Mouse (Mus musculus) adrenal gland (tissue): ENCODE results near the gene Elp6.

ENCODE experiments used
- intact Hi-C: fragments of 180-260 bp; cut with DNase I; formaldehyde crosslinking; loops from one replicate; pipeline ENCODE4 v1.15.1; 2025
- microRNA-seq, 2 experiments: library from miRNA; unstranded; fragments of <30 nt; microRNA quantifications; one replicate each; pipeline ENCODE4; 2019

Elp6 gene

DNA sequence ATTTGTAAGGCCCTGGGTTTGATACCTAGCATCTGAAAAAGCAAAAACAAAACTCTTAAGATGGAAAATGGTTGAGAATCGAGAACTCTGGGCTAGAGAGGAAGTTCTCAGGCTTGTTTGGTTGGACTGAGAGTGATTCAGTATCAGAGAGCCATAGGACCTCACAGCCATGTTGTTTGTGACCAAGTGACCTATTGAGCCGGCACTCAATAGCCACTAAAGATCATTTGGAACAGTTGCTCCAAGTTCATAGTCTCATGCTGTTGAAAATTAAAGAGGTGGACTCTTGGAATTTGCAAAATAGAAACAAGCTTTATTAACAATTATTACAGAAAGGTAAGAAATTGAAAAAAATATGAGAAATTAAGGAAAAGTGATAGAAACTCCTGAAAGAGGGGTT is 46.4 kb downstream of the Elp6 start:
- intact Hi-C loops: no loop called here

DNA sequence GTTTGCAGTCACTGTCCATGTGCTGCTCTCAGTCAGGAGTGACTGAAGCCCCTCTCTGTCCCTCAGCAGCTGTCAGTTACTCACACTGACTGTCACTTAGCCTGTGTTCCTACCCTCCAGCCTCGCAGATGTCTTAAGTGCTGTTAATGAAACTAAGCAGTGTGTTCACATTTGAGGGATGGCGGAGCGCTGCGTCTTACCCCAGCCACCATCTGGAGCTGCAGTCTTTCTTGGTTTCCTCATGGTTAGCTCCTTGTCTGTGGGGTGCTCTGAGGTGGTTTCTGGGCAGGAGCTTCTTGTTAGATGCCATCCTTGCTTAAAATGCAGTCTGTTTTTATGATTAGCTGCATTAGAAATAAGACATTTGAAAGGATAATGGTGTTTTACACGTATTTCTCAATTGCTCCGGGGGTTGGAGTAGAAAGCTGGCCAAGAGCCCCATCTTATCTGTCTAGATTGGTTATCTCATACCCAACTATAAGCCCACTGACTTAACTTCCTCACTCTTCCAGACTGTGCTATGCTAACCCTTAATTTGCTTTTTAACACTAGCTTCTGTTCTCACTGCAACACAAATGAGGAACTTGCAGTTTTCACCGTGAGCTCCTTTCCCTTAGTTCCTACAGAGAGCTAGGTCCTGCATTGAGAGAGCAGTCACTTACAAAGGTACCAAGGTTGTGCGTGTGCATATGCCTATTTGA is 47.1 kb downstream of the Elp6 start:
- intact Hi-C loops: no loop called here

DNA sequence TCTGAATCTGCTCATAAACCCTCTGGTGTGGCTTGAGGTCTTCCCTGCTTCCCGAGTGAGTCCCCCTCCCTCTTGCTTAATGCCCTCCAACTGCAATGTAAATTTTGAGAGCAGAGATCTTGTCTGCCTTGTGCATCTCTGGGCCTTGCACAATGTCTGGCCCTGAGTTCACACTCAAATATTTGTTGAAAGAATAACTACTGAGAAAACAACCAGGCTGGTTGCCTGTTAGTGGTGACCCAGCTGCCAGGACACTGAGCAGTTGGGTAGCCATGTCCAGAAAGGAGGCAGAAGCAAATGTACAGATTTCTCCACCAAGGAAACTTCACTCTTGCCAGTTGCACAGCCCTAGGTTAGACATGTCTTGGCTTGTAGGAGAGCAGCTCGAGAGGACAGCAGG is 53.4 kb downstream of the Elp6 start:
- intact Hi-C loops: no loop called here

DNA sequence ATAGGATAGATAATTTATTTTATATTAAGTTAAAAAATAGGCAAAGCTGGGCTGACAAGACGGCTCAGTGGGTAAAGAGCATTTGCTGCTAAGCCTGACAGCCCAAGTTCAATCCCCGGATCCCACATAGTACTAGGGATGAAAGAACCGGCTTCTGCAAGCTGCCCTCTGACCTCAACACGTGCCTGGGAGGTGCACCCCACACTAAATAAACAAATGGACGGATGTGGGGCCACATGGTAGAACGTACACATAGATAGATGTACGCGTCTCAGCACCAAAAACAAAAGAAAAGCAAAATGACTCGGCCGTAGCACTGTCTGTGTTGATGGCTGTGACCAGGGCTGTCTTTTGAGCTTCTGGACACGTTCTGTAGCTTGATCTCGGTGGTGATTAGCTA is 56.3 kb downstream of the Elp6 start:
- intact Hi-C loops: no loop called here

DNA sequence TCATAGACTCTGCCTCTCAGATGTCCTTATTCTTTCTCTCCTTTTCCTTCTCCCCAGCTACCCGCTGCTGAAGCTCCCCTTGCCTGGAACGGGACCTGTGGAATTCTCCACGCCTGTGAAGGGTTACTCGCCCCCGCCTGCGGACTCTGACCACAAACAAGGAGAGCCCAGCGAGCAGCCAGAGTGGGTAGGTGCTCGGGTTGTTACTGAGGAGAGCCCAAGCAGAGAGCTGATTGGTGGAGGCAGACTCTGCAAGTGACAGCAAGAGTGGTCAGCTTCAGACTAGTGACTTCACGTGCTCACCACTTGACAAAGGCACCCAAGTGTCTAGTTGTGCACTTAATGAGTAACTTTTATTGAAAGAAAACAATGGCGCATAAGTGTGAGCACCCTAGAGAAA is 57.4 kb downstream of the Elp6 start:
- intact Hi-C loops: no loop called here

DNA sequence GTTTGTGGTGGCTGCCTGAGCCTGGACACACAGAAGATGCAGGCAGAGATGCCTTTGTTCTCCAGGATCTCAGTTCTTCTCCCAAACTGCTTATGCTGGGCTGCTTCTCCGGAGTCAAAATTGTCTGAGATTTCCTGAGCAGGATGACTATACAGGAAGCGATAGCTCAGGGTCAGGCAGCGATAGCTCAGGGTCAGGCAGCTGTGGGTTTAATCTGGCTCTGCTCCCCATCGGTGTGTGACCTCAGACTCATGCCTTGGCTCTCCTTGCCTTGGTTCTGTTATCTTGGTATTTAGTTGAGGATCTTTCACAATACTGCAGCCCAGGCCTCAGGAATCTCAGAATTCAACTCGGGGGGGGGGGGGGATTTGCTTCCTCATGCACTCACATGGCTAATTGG is 61.8 kb downstream of the Elp6 start:
- intact Hi-C loops: no loop called here

DNA sequence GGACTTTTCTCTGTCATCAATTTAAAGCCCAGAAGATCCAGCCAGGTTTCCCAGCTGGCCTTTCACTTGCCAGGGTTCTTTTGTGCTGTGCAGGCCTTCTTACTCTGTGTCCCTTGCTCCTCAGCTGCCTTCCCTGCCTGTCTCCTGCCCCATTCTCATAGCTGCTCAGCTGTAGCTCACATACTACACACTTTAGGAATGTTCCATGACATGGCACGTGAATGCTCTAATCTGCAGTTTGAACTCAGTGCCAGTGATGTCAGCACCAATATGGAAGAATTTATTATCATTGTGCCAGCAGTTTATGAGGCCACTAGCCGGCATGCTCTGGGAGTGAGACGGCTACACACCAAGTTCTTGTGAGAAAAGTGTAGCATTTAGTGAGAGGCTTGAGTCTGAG is 64.9 kb downstream of the Elp6 start:
- intact Hi-C loops: loop anchor here (5.0 kb wide), 1 partner anchor 33 kb away; no protein-coding TSS in a partner anchor

Small RNA genes within 50 kb of the gene (microRNA-seq; reads per million reads assigned to microRNA genes)
- 15.7 to 18.9 reads per million in 2 experiments for gene Mir6236
